Mouse (Mus musculus) stomach, postnatal 0 days (tissue): ENCODE measurements around the gene Ano10.

Source experiments
- CTCF ChIP-seq: IDR thresholded peaks from 2 replicates; pipeline ENCODE4 v1.5.1; 2016; ENCODE audit warnings: antibody characterized with exemption, low read depth, mild to moderate bottlenecking, moderate library complexity
- EP300 ChIP-seq: optimal IDR thresholded peaks from 2 replicates; pipeline ENCODE3; 2016; ENCODE audit warnings: antibody characterized with exemption

DNA sequence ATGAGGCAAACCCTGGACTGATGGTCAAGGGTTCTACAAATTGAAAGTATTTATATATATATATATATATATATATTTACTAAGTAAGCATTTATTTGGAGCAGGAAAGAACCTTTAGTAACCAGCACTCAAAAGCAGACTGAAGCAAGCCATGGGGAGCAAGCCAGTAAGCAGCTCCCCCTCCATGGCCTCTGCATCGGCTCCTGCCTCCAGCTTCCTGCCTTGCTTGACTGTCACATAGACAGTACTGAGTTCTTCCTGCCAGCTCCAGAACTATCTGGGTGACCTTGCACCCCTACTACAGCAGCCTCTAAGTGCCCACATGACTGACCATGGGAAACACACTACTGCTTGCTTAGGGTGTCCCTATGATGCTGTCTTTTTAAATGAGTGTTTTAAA is 141.7 kb downstream of the Ano10 start:
- TF ChIP-seq CTCF (no peak), EP300 (no peak)
